Mouse (Mus musculus) granulocyte monocyte progenitor cell, adult 5-6 weeks (primary cell): ENCODE results near the gene Dhrs13. TPM values are rescaled to one million over a fixed set of nuclear protein-coding genes. Genes with fewer than 3 reads are reported as not detected.

Source experiments
- ATAC-seq: replicated peaks from 2 replicates; pipeline ENCODE4 v1.8.0; 2016; ENCODE audit warnings: mild to moderate bottlenecking, moderate TSS enrichment, inconsistent platforms; ENCODE audit not compliant: poor library complexity, severe bottlenecking
- total RNA-seq, 2 experiments: library from RNA; stranded (forward) in 1 of 2; stranded (reverse) in 1 of 2; fragments of 200-712, 200-1000 nt in 1 of 2; fragments of >200 nt in 1 of 2; fragmentation: Nextera tagmentation in 1 of 2; gene quantifications; 2 replicates each; pipeline ENCODE4 v1.2.3; 2014 to 2017

Dhrs13 gene
- total RNA-seq (2014; fragmentation: Nextera tagmentation): 7.6 and 14.0 TPM in 2 replicates
- 5.7 and 9.7 TPM in 2 replicates for total RNA-seq (2017)

DNA sequence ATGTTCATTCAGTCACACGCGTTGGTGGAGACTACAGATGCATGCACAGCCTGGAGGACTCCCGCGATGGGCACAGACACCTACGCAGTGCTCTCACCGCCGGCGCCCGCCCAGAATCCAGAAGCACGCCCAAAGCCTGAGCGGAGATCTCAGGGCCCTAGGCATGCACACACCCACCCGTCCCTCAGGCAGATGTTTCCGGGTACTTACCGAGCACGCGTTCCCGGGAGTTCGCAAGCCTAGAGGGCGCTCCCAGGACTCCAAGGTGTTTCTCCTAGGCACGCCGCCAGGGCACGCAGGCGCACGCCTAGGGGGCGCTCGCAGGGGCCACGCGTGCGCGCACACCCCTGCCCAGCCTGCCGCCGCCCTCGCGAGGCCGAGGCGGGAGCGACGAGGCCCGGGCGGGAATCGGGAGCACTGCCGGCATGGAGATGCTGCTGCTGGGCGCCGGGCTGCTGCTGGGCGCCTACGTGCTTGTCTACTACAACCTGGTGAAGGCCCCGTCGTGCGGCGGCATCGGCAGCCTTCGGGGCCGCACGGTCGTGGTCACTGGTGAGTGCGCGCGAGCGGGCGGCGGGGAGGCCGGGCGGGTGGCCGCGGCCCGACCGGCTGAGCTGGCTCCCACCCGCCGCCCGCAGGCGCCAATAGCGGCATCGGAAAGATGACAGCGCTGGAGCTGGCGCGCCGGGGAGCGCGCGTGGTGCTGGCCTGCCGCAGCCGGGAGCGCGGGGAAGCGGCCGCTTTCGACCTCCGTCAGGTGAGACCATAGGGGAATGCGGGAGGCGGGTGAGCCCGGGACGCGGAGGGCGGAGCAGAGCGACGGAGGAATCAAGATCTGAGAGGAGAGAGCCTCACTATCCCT is at the start of gene Dhrs13:
Gene Dhrs13 (plus strand): TSS at position 334 of the 862 bp plus-strand sequence.
- ATAC-seq: peak; percentile 93

- ATAC-seq: peak; percentile 72
Measured at GRCm38 (mm10) chr11:77982441-77982905, 49.6 kb upstream of the Dhrs13 start, which contains the start of gene Phf12. TSS of gene Phf12 (plus strand) at chr11:77982754.

DNA sequence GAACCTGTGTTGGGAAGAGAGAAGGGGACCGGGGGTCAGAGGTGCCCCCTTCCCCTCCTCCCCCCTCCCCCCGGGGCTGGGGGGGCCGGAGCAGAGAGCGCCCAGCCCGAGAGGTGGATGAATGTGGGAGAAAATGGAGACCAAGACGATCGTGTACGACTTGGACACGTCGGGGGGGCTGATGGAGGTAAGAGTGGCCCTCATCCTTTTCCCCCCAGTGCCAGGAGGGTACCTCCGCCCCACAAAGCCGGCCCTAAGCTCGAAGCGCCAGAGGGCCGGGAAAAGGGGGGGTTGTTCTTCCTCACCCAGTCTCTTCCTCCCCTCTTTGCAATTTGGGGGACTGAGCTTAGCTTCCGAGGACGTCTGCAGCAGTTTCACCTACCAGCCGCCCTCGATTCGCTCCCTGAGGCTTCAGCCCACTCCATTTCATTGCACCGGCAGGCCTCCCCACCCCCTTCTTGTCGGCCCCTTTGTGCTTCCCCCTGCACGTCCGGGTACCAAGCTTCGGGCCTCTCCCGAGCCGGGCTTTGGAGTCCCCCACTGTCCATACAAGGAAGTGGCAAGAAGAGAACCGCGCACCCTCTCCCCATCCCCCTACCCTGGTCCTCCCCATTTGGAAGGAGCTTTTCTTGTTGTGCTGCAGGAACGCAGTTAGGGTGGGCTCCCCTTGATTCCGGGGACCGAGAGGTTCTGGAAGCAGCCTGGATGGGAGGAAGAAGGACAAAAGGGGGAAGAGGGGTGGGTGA is 48.7 kb upstream of the Dhrs13 start:
- ATAC-seq: peak; percentile 13; the same call in 1 of the 2 replicates

DNA sequence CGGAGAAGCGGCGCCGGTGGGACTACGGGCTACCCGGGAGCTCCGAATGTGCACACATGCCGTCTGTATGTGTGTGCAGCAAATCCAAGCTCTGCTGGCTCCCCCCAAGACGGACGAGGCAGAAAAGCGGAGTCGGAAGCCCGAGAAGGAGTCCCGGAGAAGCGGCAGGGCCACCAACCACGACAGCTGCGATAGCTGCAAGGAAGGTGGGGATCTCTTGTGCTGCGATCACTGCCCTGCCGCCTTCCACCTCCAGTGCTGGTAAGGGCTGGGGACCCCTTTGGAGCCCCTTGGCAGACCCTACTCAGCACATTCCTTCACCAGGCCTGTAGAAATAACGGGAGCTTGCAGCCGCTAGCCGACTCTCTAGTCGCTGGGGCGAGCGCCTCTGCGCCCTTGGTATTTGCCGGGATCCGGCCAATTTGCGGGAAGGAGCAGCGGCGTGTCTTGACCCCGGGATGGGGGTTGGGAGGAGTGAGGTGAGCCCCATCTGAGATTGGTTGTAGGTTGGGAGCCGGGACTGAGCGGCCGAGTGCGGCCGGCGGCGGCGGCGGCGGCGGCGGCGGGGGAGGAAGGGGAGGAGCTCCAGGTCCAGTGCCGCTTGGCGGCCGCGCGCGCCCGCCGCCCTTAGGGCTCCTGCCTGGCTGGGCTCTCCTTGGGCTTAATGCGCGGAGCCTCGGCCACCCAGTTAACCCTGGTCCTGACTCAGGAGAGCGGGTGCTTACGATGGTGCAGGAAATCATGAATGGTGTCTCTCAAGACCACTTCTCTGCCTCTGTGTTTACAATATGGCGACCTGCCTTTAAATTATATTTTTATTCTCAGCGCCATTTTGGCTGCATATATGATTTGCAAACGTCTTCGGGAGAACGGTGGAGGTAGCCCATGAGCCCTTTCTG is 47.9 kb upstream of the Dhrs13 start:
- no peak for ATAC-seq

DNA sequence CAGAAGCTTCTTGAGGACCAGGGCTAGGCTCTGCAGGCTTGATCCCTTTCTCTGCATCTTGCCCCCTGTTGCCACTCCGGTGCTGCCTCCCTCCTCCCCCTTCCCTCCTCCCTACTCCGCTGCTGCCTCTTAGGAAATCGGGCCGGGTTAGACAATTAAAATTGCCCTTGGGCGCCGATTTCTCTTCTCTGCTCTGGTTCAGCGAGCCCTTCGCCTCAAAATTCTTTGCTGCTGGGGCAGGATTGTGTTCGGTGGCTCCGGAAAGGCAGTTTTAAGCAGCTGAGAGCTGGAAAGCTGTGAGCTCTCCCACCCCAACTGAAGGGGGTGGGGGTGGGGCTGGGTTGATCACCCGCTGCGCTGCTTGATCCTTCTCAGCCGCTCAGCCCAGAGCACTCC is 47.2 kb upstream of the Dhrs13 start:
- ATAC-seq: no peak

DNA sequence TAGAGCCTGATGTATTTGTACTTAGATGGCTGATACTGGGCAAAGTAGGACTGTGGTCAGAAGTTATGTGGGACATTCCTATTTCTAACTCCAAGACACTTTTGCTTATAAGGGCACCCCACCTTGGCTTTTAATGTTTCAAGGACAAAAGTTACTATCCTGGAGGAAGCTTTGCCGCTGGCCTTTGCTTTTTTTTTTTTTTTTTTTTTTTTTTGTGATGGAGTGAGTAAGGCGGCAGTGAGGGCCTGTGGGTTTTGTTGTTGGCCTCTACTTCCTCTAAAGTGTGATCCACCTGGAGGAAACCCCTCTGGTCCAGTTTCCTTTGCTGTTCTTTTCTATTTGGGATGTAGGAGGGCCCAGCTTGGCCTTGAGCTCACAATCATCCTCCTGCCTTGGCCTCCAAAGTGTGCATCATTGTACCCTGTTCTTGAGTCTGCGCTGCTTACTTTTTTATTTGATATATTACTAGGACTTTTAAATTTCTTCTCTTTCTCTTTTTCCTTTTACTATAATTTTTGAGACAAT is 46.5 kb upstream of the Dhrs13 start:
- no peak for ATAC-seq

GRCm38 (mm10) chr11:77989071-77989690 is 42.9 kb upstream of the Dhrs13 start:
- ATAC-seq: no peak

GRCm38 (mm10) chr11:77995556-77995955 is 36.5 kb upstream of the Dhrs13 start:
- no peak for ATAC-seq

DNA sequence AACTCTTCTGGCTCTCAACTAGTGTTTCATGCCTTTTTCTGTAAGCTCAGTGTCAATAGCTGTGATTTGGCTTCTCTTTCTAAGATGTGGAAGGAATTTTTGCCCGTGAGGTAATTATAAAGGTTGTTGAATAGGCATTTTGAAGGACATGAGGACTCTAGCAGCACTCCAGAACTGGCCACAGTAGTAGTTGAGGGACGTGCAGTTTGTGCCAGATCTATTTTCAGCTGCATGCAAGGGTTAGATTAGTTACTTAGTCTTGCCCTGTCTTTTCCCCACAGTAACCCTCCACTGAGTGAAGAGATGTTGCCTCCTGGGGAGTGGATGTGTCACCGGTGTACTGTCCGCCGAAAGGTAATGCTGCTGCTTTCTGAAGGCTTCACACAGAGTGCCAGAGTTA is 25.6 kb upstream of the Dhrs13 start:
- ATAC-seq: no peak

DNA sequence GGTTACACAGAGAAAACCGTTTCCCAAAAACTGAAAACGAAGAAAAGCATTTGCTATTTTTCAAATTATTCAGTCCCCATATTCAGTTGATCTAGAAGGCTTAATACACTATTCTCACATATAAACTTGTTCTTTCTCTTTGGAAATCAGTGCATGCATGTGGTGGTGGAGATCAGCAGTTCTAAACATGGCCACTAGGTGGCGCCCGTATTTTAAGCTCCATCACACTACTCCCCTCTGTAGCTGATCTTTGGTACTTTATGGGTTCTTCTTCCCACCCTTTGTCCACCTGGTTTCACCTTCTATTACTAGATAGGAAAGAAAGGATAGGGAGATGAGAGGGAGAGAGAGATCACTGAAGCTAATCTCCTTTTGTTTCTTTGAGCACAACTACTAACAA is 12.4 kb upstream of the Dhrs13 start:
- ATAC-seq: peak; percentile 62

DNA sequence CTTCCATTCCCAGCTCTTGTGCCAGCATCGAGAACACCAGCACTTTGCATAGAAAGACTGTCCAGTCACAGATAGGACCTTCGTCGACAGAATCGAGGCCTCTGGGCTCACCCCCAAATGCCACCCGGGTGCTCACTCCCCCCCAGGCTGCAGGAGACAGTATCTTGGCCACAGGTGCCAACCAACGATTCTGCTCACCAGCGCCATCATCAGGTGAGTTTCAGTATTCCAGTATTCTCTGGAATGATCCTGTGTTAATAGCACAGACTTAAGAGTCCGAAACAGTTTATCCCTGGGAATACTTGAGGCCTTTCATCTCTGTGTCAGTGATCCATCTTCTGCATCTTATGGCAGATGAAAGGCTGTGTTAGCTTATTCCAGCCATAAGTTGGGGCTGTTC is 8.5 kb upstream of the Dhrs13 start:
- peak; percentile 44; the same call in 1 of the 2 replicates for ATAC-seq

DNA sequence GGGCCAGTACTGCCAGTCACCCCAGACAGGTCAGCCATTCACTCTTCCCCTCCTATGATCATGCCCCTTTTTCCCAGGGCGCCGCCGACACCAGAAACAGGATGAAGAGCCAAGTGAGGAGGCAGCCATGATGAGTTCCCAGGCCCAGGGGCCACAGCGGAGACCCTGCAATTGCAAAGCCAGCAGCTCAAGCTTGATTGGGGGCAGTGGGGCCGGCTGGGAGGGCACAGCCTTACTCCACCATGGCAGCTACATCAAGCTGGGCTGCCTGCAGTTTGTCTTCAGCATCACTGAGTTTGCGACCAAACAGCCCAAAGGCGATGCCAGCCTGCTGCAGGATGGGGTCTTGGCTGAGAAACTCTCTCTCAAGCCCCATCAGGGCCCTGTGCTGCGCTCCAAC is 2.8 kb upstream of the Dhrs13 start:
- no peak for ATAC-seq

- no peak for ATAC-seq
Measured at GRCm38 (mm10) chr11:78030600-78030999, 1.5 kb upstream of the Dhrs13 start.

DNA sequence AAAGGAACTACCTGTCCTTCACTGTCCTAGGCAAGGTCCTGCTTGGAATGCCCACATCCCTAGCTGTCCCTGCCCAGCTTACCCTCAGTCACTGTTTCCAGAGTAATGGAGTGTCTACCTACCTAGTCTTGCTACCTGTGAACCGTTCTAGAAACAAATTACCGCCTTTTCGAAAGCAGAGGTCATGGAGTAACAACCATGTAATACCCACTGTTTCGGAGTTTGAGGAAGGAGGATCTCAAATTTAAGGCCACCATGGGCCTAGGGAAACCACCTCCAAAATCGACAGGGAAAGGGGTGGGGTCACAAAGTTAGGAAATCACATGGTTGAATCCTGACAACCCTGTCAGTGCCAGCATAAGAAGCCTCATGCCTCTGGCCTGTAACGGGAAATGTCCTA is 691 bp upstream of the Dhrs13 start:
- ATAC-seq: 0 out of 2 replicates have a peak, but pooled peaks have one; percentile 11

- no peak for ATAC-seq
Measured at GRCm38 (mm10) chr11:78032809-78033195, 722 bp downstream of the Dhrs13 start.

- no peak for ATAC-seq
Measured at GRCm38 (mm10) chr11:78033931-78034617, 2.0 kb downstream of the Dhrs13 start.

- ATAC-seq: no peak
Measured at GRCm38 (mm10) chr11:78036791-78037190, 4.7 kb downstream of the Dhrs13 start.

DNA sequence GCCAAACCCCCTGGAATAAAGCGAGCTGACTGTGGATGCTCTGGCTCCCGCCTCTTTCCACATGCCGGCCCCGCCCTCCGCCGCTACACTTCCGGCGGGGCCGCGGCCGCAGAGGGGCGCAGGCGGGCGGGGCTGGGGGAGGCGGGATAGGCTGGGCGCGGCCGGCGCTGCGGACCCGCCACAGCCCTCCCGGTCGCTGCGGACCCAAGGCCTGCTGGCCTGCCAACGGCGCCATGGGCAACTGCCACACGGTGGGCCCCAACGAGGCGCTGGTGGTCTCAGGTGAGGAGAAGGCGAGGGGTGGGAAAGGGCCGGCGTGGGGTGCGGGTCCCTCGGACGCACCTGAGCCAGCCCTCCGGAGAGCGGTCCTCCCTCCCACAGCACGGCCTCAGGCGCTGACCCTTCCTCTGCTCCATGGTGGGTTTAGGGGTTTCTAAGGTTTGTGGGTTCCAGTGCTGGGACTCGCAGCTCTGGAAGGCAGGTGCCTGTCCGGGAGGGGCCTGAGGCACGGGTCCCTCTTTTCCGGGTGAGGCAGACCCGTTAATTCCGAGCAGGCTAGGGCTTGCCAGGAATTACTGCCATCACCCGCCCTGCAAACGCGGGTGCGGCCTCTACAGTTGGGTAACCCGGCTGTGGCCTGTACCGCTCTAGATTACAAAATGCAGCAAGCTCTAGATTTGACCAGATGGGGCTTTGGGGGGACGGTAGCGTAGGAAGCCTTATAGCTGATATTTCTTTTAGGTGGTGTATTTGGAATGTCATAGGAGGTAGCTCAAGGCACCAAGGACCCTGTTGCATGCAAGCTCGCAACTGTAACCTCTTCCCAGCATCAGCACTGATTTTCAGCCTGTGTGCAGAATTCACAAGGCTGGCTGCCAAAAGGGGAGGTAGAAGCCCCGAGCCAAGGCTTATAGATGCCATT is 6.0 kb downstream of the Dhrs13 start, which contains the start of gene Flot2:
Gene Flot2 (plus strand): TSS at position 101 of the 922 bp plus-strand sequence.
- ATAC-seq: peak; percentile 80
